Mouse (Mus musculus) G1E (cell line): ENCODE results near the gene Klk1b3.

Experiments used
- CTCF ChIP-seq: IDR thresholded peaks from 2 replicates; pipeline ENCODE4 v1.5.1; 2012; ENCODE audit warnings: low read depth, low read length, inconsistent platforms, mixed read lengths
- GATA1 ChIP-seq: IDR thresholded peaks from 2 replicates; pipeline ENCODE4 v1.6.1; 2012; ENCODE audit warnings: borderline replicate concordance, low read length, inconsistent platforms, mixed read lengths
- TAL1 ChIP-seq: conservative IDR thresholded peaks from 2 replicates; pipeline ENCODE4 v1.6.1; 2012; ENCODE audit warnings: low read depth, low read length, inconsistent platforms, mixed read lengths

DNA sequence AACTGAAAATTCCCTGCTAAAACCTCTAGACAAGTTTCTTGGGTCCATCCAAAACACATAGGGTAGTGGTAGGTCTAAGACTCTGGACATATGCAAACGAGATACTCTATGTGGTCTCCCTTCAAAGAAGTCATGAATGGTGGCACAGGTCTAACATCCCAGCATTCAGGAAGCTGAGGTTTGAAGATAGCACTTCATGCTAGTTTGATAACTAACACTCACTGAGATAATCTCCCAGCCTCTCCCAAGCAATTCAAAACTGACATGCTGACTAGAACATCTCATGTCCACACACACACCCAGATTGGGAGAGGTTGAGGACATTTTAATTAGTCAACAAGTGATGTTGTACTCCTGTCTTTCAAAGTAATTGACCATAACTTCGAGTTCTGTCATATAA lies 41.9 kb downstream of the Klk1b3 start:
- no peak for TF ChIP-seq GATA1
- no peak for TF ChIP-seq CTCF
- no peak for TF ChIP-seq TAL1
